Mouse (Mus musculus) heart, postnatal 4 days (tissue): ENCODE data around the gene Bhlhb9. TPM values are rescaled to one million over a fixed set of nuclear protein-coding genes. Genes with fewer than 3 reads are reported as not detected.
"Not testable (repeated sequence)": the region's sequence is repeated elsewhere in the genome, so short reads cannot be mapped to it uniquely, and the experiment has no call there.

ENCODE experiments used
- DNase-seq: peaks from one replicate; pipeline ENCODE4 v3.0.0; 2021
- total RNA-seq, 2 experiments: library from RNA; stranded (reverse); gene quantifications; 2 replicates each; pipeline ENCODE4 v1.2.3; 2021

Bhlhb9 gene
- total RNA-seq = 10 to 100 TPM; 47.2 to 61.2 TPM

- DNase-seq = peak; percentile 68
These were observed at the start of gene Bhlhb9 for GRCm38 (mm10) chrX:135797212-135797644. TSS of gene Bhlhb9 (plus strand) at chrX:135797594.

GRCm38 (mm10) chrX:135752832-135753231, 44.6 kb upstream of the Bhlhb9 start:
- DNase-seq = peak; percentile 81

GRCm38 (mm10) chrX:135761707-135762106, 35.7 kb upstream of the Bhlhb9 start:
- peak; percentile 40 for DNase-seq

GRCm38 (mm10) chrX:135768043-135768548, 29.3 kb upstream of the Bhlhb9 start:
- no peak for DNase-seq

- no peak for DNase-seq
These were observed 28.8 kb upstream of the Bhlhb9 start for GRCm38 (mm10) chrX:135768565-135768964.

- no peak for DNase-seq
These were observed 5.9 kb upstream of the Bhlhb9 start for GRCm38 (mm10) chrX:135791536-135791935.

GRCm38 (mm10) chrX:135792326-135792725, 5.1 kb upstream of the Bhlhb9 start:
- DNase-seq = no peak

GRCm38 (mm10) chrX:135795591-135796304, 1.6 kb upstream of the Bhlhb9 start:
- DNase-seq = peak; percentile 62

GRCm38 (mm10) chrX:135796305-135797211, 836 bp upstream of the Bhlhb9 start:
- DNase-seq = not testable (repeated sequence)

- no peak for DNase-seq
These were observed 6.8 kb downstream of the Bhlhb9 start for GRCm38 (mm10) chrX:135804149-135804548.

GRCm38 (mm10) chrX:135805780-135806179, 8.4 kb downstream of the Bhlhb9 start:
- DNase-seq = peak; percentile 50

GRCm38 (mm10) chrX:135835896-135836295, 38.5 kb downstream of the Bhlhb9 start:
- DNase-seq = not testable (repeated sequence)

GRCm38 (mm10) chrX:135837896-135838295, 40.5 kb downstream of the Bhlhb9 start:
- DNase-seq = no peak

- peak; percentile 33 for DNase-seq
These were observed 41.3 kb downstream of the Bhlhb9 start, which contains the start of gene Gprasp2 for GRCm38 (mm10) chrX:135838521-135839360. TSS of gene Gprasp2 (plus strand) at chrX:135839034.

- peak; percentile 44 for DNase-seq
These were observed 42.3 kb downstream of the Bhlhb9 start for GRCm38 (mm10) chrX:135839397-135840391.

GRCm38 (mm10) chrX:135866806-135867205, 69.4 kb downstream of the Bhlhb9 start:
- not testable (repeated sequence) for DNase-seq

GRCm38 (mm10) chrX:135876679-135877078, 79.3 kb downstream of the Bhlhb9 start:
- DNase-seq = no peak

- DNase-seq = no peak
These were observed 82.2 kb downstream of the Bhlhb9 start for GRCm38 (mm10) chrX:135879626-135880025.

GRCm38 (mm10) chrX:135885411-135886233, 88.2 kb downstream of the Bhlhb9 start:
- peak; percentile 78 for DNase-seq

GRCm38 (mm10) chrX:135886234-135886585, 88.8 kb downstream of the Bhlhb9 start:
- peak; percentile 28 for DNase-seq
